Mouse (Mus musculus): ENCODE data around the gene Clip2.

GRCm38 (mm10) chr5:134454421-134454820, 97.8 kb downstream of the Clip2 start:
- TF ChIP-seq CTCF (IDR thresholded peaks at IDR 0.05; ENCODE audit: low read depth, low read length) (no peak), GATA1 (IDR thresholded peaks at IDR 0.05; ENCODE audit: borderline replicate concordance, low read length) (no peak), POLR2AphosphoS5 (IDR thresholded peaks at IDR 0.05; ENCODE audit: insufficient replicate concordance, low read depth, low read length) (no peak), TAL1 (conservative IDR thresholded peaks at IDR 0.05; ENCODE audit: low read depth, low read length) (no peak)

Measured in G1E (cell line).